Mouse (Mus musculus) cortical plate, adult 2 months (tissue): ENCODE results near the gene Ahdc1.

Experiments used
- CTCF ChIP-seq: fragments of 200-500 bp; IDR thresholded peaks from 2 replicates; pipeline ENCODE4 v1.5.1; 2011; ENCODE audit warnings: mild to moderate bottlenecking, control low read depth, low read length; ENCODE audit not compliant: insufficient read depth; ENCODE audit errors: extremely low read depth
- POLR2A ChIP-seq: fragments of 200-500 bp; IDR thresholded peaks from 2 replicates; pipeline ENCODE4 v1.6.1; 2011; ENCODE audit warnings: mild to moderate bottlenecking, low read length, control low read depth; ENCODE audit not compliant: insufficient read depth; ENCODE audit errors: extremely low read depth

GRCm38 (mm10) chr4:132993553-132993952 is 17.5 kb upstream of the Ahdc1 start:
- TF ChIP-seq POLR2A (no peak), CTCF (no peak)
